Mouse (Mus musculus): ENCODE data around the gene Dnah8. TPM values are rescaled to one million over a fixed set of nuclear protein-coding genes. Genes with fewer than 3 reads are reported as not detected.
A peak's percentile ranks its signal among the peaks of the same experiment; 100 is the strongest.

Gene Dnah8
- total and polyA plus RNA-seq, 3 experiments, result 15.4 to 143 (median 19.5) TPM

DNA sequence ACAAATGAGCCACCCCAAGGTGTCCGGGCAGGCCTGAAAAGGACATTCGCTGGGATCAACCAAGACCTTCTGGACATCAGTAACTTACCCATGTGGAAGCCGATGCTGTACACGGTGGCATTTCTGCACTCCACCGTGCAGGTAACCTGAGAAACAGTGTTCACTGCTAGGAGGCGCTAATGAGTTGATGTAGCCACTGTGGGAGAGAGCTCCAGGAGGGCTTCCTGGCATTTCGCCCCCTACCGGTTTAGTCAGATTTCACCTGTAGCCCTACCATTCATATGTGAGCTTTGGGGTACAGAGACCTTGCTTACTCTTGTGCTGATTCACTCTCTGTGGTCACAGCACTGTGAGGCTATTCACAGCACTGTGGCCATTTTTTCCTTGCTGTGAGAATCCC is 195.0 kb downstream of the Dnah8 start:
- no peak for DNase-seq (ENCODE audit: low read depth, low spot score)
- TF ChIP-seq CTCF (IDR thresholded peaks at IDR 0.05 in 2 of 3, conservative IDR thresholded peaks at IDR 0.05 in 1 of 3; ENCODE audit: control insufficient read depth in 1 of 3, insufficient read depth in 1 of 3, low read depth in 2 of 3, low read length in 3 of 3, poor library complexity in 1 of 3, severe bottlenecking in 1 of 3) (peak in 2 of 3 experiments; percentile 36 to 38; a peak in 5 of 6 replicates), MYC (IDR thresholded peaks at IDR 0.05; ENCODE audit: low read depth, low read length) (no peak)
- H3K4me1 ChIP-seq (ENCODE audit: control insufficient read depth in 1 of 2, insufficient read depth in 2 of 2, low read length in 2 of 2), result peaks cover 10 to 11% of the 10 kb centered on the region in 2 experiments; a peak in 3 of 4 replicates
- H3K79me2 ChIP-seq (ENCODE audit: control insufficient read depth, insufficient read depth, low read length, poor library complexity), result no peaks in the 10 kb centered on the region
- H3K9me3 ChIP-seq (replicated peaks; ENCODE audit: insufficient read depth, low read length), result no peaks in the 10 kb centered on the region
- H3K36me3 ChIP-seq (ENCODE audit: control insufficient read depth in 1 of 2, insufficient read depth in 2 of 2, low read length in 2 of 2), result peaks cover 0 to 8% of the 10 kb centered on the region in 2 experiments; a peak in 2 of 4 replicates
- no peak overlapping the region for H3K4me3 ChIP-seq (ENCODE audit: control insufficient read depth in 1 of 2, insufficient read depth in 1 of 2, low read depth in 2 of 2, low read length in 2 of 2)
- H3K27me3 ChIP-seq (ENCODE audit: control insufficient read depth in 1 of 2, insufficient read depth in 2 of 2, low read length in 2 of 2), result no peaks in the 10 kb centered on the region
- no peak overlapping the region for H3K27ac ChIP-seq (ENCODE audit: control insufficient read depth, low read depth, low read length)
- no peak overlapping the region for H3K9ac ChIP-seq (ENCODE audit: control insufficient read depth, low read depth, low read length, poor library complexity, severe bottlenecking)

DNA sequence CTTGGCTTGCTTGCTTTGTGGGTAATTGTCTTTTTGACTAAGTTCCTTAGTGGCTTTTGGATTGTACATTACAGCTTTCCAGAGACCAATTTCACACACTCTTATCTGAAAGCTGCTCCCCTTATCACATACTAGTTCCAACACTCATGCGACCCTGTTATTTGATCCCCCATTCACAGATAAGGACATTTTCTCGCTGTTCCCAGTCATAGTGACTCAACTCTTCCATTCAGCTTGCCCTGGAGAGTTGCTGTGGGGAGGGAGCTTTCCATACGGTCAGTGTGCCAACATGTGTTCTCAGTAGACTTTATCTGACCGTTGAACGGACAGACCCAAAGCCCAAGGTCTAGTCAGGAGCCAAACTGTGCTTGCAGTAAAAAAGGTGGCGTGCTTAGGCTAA is 197.0 kb downstream of the Dnah8 start:
- no peaks in the 10 kb centered on the region for H3K79me2 ChIP-seq (ENCODE audit: control insufficient read depth, insufficient read depth, low read length, poor library complexity)
- peak; percentile 44; the same call in 1 of the 2 replicates for TF ChIP-seq MXI1 (IDR thresholded peaks at IDR 0.05; ENCODE audit: low read depth, low read length)
- TF ChIP-seq BHLHE40 (IDR thresholded peaks at IDR 0.05; ENCODE audit: borderline replicate concordance, low read depth, low read length), result peak; percentile 87
- TF ChIP-seq TAL1 (IDR thresholded peaks at IDR 0.05; ENCODE audit: low read length), result no peak
- peak; percentile 62 for TF ChIP-seq SIN3A (IDR thresholded peaks at IDR 0.05; ENCODE audit: low read length)
- TF ChIP-seq USF1 (IDR thresholded peaks at IDR 0.05; ENCODE audit: low read depth, low read length), result peak; percentile 78
- peak; percentile 80 for TF ChIP-seq ETS1 (IDR thresholded peaks at IDR 0.05; ENCODE audit: low read depth, low read length)
- TF ChIP-seq CTCF (IDR thresholded peaks at IDR 0.05 in 2 of 3, conservative IDR thresholded peaks at IDR 0.05 in 1 of 3; ENCODE audit: control insufficient read depth in 1 of 3, insufficient read depth in 1 of 3, low read depth in 2 of 3, low read length in 3 of 3, poor library complexity in 1 of 3, severe bottlenecking in 1 of 3), result no peak
- TF ChIP-seq GABPA (IDR thresholded peaks at IDR 0.05; ENCODE audit: low read depth, low read length), result peak; percentile 84
- TF ChIP-seq EP300 (IDR thresholded peaks at IDR 0.05; ENCODE audit: low read depth in 1 of 2, low read length in 2 of 2), result peak; percentile 73 to 81
- no peak for TF ChIP-seq MYC (IDR thresholded peaks at IDR 0.05; ENCODE audit: low read depth, low read length)
- peak; percentile 75 for TF ChIP-seq TCF12 (IDR thresholded peaks at IDR 0.05; ENCODE audit: low read depth, low read length)
- TF ChIP-seq MAX (IDR thresholded peaks at IDR 0.05; ENCODE audit: low read length), result no peak
- peak; percentile 97 for TF ChIP-seq GATA1 (IDR thresholded peaks at IDR 0.05; ENCODE audit: low read depth, low read length)
- TF ChIP-seq SMC3 (IDR thresholded peaks at IDR 0.05; ENCODE audit: low read depth, low read length), result no peak
- no peak for TF ChIP-seq POLR2AphosphoS2 (IDR thresholded peaks at IDR 0.05; ENCODE audit: low read length)
- H3K4me1 ChIP-seq (ENCODE audit: control insufficient read depth in 1 of 2, insufficient read depth in 2 of 2, low read length in 2 of 2), result peaks cover 10 to 11% of the 10 kb centered on the region in 2 experiments; a peak in 3 of 4 replicates
- no peaks in the 10 kb centered on the region for H3K27me3 ChIP-seq (ENCODE audit: control insufficient read depth in 1 of 2, insufficient read depth in 2 of 2, low read length in 2 of 2)
- no peaks in the 10 kb centered on the region for H3K9me3 ChIP-seq (replicated peaks; ENCODE audit: insufficient read depth, low read length)
- H3K36me3 ChIP-seq (ENCODE audit: control insufficient read depth in 1 of 2, insufficient read depth in 2 of 2, low read length in 2 of 2), result peaks cover 0 to 8% of the 10 kb centered on the region in 2 experiments; a peak in 2 of 4 replicates
- DNase-seq (ENCODE audit: low read depth, low spot score), result peak; percentile 74
- H3K4me3 ChIP-seq (ENCODE audit: control insufficient read depth in 1 of 2, insufficient read depth in 1 of 2, low read depth in 2 of 2, low read length in 2 of 2), result no peak overlapping the region
- H3K9ac ChIP-seq (ENCODE audit: control insufficient read depth, low read depth, low read length, poor library complexity, severe bottlenecking), result no peak overlapping the region
- peak overlapping the region; percentile 17 for H3K27ac ChIP-seq (ENCODE audit: control insufficient read depth, low read depth, low read length)

Data from MEL (cell line).